Mouse (Mus musculus) hindbrain, embryonic 12.5 days (tissue): ENCODE measurements at regions not wholly inside any gene's neighbourhood (a gene's known extent, or its start where the extent isn't known, plus 50 kb on each side); places are given as distances from the start of the nearest gene placed in this dataset.
"Not testable (repeated sequence)": the region's sequence is repeated elsewhere in the genome, so short reads cannot be mapped to it uniquely, and the experiment has no call there.

Experiments
- ATAC-seq: fragments of 200-750 bp; cut with Nextera tagmentation; 2 replicates; pipeline ENCODE4 v1.8.0; 2017; ENCODE audit warnings: moderate TSS enrichment; ENCODE audit not compliant: low FRiP score
- H3K27ac ChIP-seq: fragments of 300-500 bp; sonication (generic); 2 replicates; pipeline ENCODE4 v1.5.1; 2016; ENCODE audit warnings: mild to moderate bottlenecking
- H3K27me3 ChIP-seq: fragments of 300-500 bp; sonication (generic); 2 replicates; pipeline ENCODE4 v1.6.1; 2016; ENCODE audit warnings: mild to moderate bottlenecking
- H3K36me3 ChIP-seq: fragments of 300-500 bp; sonication (generic); 2 replicates; pipeline ENCODE4 v1.6.1; 2016; ENCODE audit warnings: mild to moderate bottlenecking
- H3K4me1 ChIP-seq: fragments of 300-500 bp; sonication (generic); 2 replicates; pipeline ENCODE4 v1.6.1; 2016
- H3K4me2 ChIP-seq: fragments of 300-500 bp; sonication (generic); replicated peaks from 2 replicates; pipeline ENCODE4 v1.6.1; 2016; ENCODE audit warnings: mild to moderate bottlenecking
- H3K4me3 ChIP-seq: fragments of 300-500 bp; sonication (generic); 2 replicates; pipeline ENCODE4 v1.5.1; 2016; ENCODE audit warnings: mild to moderate bottlenecking
- H3K9ac ChIP-seq: fragments of 300-500 bp; sonication (generic); 2 replicates; pipeline ENCODE4 v1.6.1; 2016; ENCODE audit warnings: mild to moderate bottlenecking, moderate library complexity
- H3K9me3 ChIP-seq: fragments of 300-500 bp; sonication (generic); replicated peaks from 2 replicates; pipeline ENCODE4 v1.6.1; 2016; ENCODE audit warnings: mild to moderate bottlenecking
- WGBS: fragments of 180-500 bp; shearing (Covaris S2); methylation state at CpG from one replicate; pipeline ENCODE4 v1.1.7; 2016; 5-methylcytosine and 5-hydroxymethylcytosine counted together

DNA sequence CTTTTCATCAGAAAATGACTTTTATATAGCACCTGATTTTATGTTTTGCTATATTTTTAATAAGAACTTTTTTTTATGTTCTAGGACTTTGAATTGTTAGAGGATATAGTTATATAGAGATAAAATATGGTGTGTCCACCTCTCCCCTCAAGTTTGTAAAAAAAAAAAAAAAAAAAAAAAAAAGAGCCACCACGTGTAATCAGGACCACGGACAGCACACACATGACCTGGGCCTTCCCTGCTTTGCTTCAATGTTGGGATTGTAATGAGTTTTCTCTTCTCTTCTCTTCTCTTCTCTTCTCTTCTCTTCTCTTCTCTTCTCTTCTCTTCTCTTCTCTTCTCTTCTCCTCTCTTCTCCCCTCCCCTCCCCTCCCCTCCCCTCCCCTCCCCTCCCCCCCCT, 78.5 kb downstream of the 1700010I14Rik start:
- not testable (repeated sequence) for H3K27ac ChIP-seq, H3K36me3 ChIP-seq, H3K27me3 ChIP-seq, H3K9me3 ChIP-seq, H3K4me1 ChIP-seq, ATAC-seq, H3K9ac ChIP-seq, H3K4me3 ChIP-seq, H3K4me2 ChIP-seq
- 16% methylated on average over 2 of the region's 2 CpGs for WGBS

DNA sequence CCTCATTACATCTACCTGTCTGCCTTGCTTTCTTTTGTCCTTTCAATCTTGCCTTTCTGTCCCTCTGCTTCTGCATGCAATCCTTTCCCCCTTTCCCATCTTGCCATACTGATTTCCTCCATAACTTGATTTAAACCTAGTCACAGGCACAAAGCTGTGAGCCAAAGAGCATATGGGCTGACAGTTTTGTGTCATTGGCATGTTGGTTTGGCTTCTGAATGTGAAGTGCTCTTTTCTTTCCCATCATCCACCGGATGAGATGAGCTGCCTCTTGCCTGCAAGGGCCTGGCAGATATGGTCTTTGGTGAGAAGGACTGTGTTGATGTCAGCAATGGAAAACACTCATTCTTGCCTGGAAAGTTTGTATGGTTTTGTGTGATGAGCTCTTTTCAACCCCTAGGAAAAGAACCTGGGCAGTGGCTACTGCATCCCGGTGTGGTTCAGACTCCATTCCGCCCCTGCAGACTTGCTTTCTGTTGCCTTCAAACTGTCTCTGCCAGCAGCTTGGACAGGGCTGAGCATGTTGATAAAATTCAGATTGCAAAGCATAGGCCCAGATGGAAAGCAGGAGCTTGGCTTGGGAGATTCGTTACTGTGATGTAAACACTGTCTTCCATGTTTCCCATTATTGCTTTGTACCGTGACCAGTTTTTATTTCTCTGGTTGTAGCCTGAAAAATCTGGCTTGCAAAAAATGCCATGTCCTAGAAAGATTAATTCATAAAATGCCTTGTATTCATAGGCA, 80.9 kb downstream of the 1700010I14Rik start:
- Histone ChIP-seq H3K4me2 (no peak overlapping the region), H3K4me1 (no peaks in the 10 kb centered on the region), H3K27me3 (no peaks in the 10 kb centered on the region), H3K9me3 (no peaks in the 10 kb centered on the region), H3K27ac (no peak overlapping the region), H3K36me3 (no peaks in the 10 kb centered on the region), H3K4me3 (no peak overlapping the region), H3K9ac (no peak overlapping the region)
- ATAC-seq, result no peak
- 94% methylated on average over 5 of the region's 5 CpGs for WGBS

DNA sequence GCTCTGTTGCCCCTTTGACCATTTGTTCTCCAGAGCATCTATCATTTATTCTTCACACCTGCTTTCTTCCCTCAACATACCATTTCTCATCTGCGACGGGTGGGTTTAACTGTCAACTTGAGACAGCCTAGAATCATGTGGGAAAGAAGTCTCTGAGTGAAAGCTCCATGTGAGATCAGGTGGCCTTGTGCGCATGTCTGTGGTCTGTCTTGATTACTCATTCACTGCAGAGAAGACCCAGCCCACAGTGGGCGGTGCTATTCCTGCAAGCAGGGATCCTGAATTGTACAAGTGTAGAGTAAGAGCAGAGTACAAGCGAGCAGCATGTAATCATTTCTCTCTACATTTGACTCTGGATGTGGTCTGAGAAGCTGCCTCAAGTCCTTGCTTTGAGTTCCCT, 95.5 kb downstream of the 1700010I14Rik start:
- no peaks in the 10 kb centered on the region for H3K36me3 ChIP-seq
- no peak overlapping the region for H3K27ac ChIP-seq
- H3K27me3 ChIP-seq, result no peaks in the 10 kb centered on the region
- H3K4me1 ChIP-seq, result no peaks in the 10 kb centered on the region
- WGBS, result 93% methylated on average over 5 of the region's 5 CpGs
- ATAC-seq, result no peak
- no peak overlapping the region for H3K4me3 ChIP-seq
- no peak overlapping the region for H3K9ac ChIP-seq
- no peak overlapping the region for H3K4me2 ChIP-seq
- H3K9me3 ChIP-seq, result no peaks in the 10 kb centered on the region

DNA sequence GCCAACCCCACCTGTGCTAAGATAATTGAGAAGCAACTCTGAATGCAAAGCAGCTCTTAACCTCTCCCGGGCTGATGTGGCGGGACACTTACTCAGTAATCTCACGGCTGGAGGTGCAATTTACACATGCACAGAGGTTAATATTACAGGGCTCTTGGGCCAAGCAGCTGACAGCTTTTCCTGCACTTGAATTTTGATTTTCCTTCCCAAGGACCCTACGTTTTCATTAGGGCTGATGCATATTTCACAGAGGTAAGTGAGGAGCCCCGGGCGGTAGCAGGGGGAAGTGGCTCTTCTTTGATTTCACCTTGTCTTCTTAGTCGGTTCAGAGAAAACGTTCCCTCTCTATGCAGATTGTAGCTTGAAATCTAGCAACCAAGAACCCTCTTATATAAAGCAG, 139.7 kb downstream of the 1700010I14Rik start:
- Histone ChIP-seq H3K4me3 (no peak overlapping the region), H3K9ac (no peak overlapping the region), H3K9me3 (no peaks in the 10 kb centered on the region), H3K27ac (no peak overlapping the region), H3K36me3 (no peaks in the 10 kb centered on the region), H3K27me3 (no peaks in the 10 kb centered on the region), H3K4me2 (no peak overlapping the region), H3K4me1 (no peaks in the 10 kb centered on the region)
- 54% methylated on average over 8 of the region's 8 CpGs for WGBS
- no peak for ATAC-seq

DNA sequence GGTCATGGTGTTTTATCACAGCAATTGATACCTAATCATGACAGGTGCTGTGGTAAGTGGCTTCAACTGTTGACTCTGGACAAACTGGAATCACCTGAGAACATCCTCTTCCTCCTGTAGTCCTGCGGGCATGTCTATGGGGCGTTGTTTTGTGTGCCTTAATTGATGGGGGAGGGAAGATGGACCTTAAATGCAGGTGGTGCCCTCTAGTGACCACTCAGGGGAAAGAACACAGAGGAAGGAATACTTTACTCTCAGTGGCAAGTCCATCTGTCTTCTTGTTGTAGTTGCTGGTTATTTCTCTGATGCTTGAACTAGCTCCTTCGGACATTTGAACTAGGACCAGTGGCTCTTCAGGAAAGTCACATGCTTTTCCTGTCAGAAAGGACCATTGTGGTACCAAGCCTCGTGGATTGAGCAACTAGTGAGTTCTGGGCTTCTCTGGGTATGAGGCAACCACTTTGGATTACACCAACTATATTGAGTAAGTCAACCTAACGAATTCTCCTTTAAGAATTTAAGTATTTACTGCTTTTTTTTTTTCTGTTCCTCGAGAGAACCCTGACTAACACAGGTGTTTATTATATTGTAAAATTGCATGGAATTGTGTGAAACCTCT, 157.6 kb downstream of the 1700010I14Rik start:
- 68% methylated on average over 6 of the region's 6 CpGs for WGBS
- no peak overlapping the region for H3K9ac ChIP-seq
- ATAC-seq, result no peak
- H3K9me3 ChIP-seq, result no peaks in the 10 kb centered on the region
- H3K4me3 ChIP-seq, result no peak overlapping the region
- H3K4me1 ChIP-seq, result no peaks in the 10 kb centered on the region
- H3K27ac ChIP-seq, result no peak overlapping the region
- H3K4me2 ChIP-seq, result no peak overlapping the region
- H3K36me3 ChIP-seq, result no peaks in the 10 kb centered on the region
- no peaks in the 10 kb centered on the region for H3K27me3 ChIP-seq

DNA sequence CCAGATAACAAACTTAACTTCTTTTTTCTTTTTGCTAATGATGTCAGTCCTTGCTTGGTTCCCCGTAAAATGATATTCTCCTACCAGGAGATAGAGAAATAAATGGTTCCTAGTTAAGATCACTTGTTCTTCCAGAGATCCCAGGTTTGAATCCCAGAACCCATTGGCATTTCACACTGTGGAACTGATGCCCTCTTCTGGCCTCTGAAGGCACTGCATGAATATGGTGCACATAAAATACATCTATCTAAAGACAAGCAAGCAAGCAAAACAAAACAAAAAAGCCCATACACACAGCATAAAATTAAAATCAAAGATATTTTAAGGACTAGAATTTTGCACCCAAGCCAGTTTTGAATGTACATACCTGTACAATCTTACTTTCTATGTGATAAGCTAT, 162.5 kb downstream of the 1700010I14Rik start:
- Histone ChIP-seq H3K4me2 (no peak overlapping the region), H3K27me3 (no peaks in the 10 kb centered on the region), H3K4me1 (no peaks in the 10 kb centered on the region), H3K9ac (no peak overlapping the region), H3K9me3 (no peaks in the 10 kb centered on the region), H3K36me3 (no peaks in the 10 kb centered on the region), H3K27ac (no peak overlapping the region), H3K4me3 (no peak overlapping the region)
- no peak for ATAC-seq
- whole genome bisulfite sequencing, result 90% methylated on average over 1 of the region's 1 CpGs

DNA sequence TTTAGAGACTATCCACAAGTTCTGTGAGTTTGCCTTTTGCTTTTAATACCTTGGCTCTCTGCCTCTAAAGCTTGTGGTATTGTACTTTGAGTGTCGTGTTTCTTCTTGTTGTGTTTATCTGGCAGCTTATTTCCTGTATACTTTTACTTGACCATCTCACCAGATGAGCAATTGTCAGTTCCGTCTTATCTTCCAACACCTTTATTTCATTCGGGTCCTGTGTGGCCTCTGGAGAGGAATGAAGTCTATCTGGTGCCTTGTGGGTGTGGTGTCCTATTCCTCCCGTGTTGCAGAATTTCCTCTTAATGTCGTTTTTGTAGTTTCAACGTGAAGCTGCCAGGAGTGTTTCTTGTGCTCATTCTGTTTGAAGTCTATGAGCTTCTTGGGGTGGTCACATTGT, 174.0 kb downstream of the 1700010I14Rik start:
- 89% methylated on average over 6 of the region's 6 CpGs for WGBS
- ATAC-seq, result no peak
- H3K9ac ChIP-seq, result no peak overlapping the region
- no peak overlapping the region for H3K4me2 ChIP-seq
- H3K36me3 ChIP-seq, result no peaks in the 10 kb centered on the region
- H3K27ac ChIP-seq, result no peak overlapping the region
- H3K27me3 ChIP-seq, result no peaks in the 10 kb centered on the region
- H3K9me3 ChIP-seq, result no peaks in the 10 kb centered on the region
- H3K4me1 ChIP-seq, result 0 out of 2 replicates have a peak, but pooled peaks cover 6% of the 10 kb centered on the region
- H3K4me3 ChIP-seq, result no peak overlapping the region

DNA sequence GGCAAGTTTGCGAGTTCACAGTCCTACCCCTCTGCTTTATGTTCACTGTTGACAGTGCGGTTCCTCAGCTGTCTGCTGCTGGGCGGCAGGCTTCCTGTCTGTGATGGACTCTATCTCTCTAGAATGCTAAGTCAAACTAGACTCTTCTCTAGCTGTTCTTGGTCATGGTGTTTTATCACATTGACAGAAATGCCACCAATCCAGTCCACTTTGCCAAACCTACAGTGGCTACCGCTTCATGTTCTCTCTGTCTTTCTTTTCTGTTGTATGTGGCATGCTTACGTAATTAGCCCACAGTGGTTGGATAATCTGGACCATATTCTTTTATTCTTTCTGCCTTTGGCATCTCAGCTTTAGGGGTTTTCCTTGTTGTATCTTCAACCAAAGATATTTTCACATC, 174.5 kb downstream of the 1700010I14Rik start:
- no peak for ATAC-seq
- H3K27me3 ChIP-seq, result no peaks in the 10 kb centered on the region
- H3K9ac ChIP-seq, result no peak overlapping the region
- H3K27ac ChIP-seq, result no peak overlapping the region
- H3K4me2 ChIP-seq, result no peak overlapping the region
- H3K9me3 ChIP-seq, result no peaks in the 10 kb centered on the region
- no peak overlapping the region for H3K4me3 ChIP-seq
- H3K4me1 ChIP-seq, result 0 out of 2 replicates have a peak, but pooled peaks cover 6% of the 10 kb centered on the region
- WGBS, result 95% methylated on average over 5 of the region's 5 CpGs
- no peaks in the 10 kb centered on the region for H3K36me3 ChIP-seq

DNA sequence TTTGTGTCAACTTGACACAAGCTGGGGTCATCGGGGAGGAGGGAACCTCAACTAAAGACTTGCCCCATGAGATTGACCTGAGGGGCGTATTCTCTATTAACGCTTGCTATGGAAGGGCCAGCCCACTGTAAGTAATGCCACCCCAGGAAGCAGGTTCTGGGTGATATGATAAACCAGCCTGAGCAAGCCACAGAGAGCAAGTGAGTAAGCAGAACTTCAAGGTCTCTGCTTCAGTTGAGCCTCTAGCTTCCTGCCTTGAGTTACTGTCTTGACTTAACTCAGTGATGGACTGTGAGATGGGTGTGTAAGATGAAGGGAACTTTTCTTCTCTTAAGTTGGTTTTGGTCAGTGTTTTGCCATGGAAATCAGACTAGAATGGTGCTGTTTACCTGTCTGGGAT, 175.2 kb downstream of the 1700010I14Rik start:
- no peak overlapping the region for H3K27ac ChIP-seq
- H3K9ac ChIP-seq, result no peak overlapping the region
- H3K4me3 ChIP-seq, result no peak overlapping the region
- no peaks in the 10 kb centered on the region for H3K27me3 ChIP-seq
- no peaks in the 10 kb centered on the region for H3K36me3 ChIP-seq
- no peak overlapping the region for H3K4me2 ChIP-seq
- H3K4me1 ChIP-seq, result peaks cover 6% of the 10 kb centered on the region; the same call in 1 of the 2 replicates
- 92% methylated on average over 3 of the region's 3 CpGs for WGBS
- H3K9me3 ChIP-seq, result no peaks in the 10 kb centered on the region
- ATAC-seq, result no peak

DNA sequence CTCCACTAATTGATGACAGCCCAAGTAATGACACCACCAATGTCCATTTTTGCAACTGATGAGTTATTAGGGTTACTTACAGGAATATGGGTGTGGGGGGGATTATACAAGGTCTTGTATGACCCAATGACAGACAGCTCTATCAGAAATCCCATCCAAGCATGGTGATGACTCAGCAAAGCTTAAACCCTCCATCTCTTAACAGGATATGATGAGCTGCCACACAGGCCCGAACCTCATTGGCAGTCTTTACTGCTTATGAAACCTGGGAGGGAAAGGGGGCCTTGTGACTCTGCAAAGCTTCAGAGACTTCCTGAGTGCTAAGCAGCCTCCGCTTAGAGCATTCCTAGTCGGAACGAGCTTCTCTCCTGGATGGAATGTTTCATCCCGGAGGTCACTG, 176.4 kb downstream of the 1700010I14Rik start:
- Histone ChIP-seq H3K4me2 (no peak overlapping the region), H3K27ac (no peak overlapping the region), H3K36me3 (no peaks in the 10 kb centered on the region), H3K4me3 (no peak overlapping the region), H3K4me1 (peaks cover 6% of the 10 kb centered on the region; the same call in 1 of the 2 replicates), H3K9ac (no peak overlapping the region), H3K27me3 (no peaks in the 10 kb centered on the region), H3K9me3 (no peaks in the 10 kb centered on the region)
- WGBS, result 88% methylated on average over 5 of the region's 5 CpGs
- ATAC-seq, result no peak

DNA sequence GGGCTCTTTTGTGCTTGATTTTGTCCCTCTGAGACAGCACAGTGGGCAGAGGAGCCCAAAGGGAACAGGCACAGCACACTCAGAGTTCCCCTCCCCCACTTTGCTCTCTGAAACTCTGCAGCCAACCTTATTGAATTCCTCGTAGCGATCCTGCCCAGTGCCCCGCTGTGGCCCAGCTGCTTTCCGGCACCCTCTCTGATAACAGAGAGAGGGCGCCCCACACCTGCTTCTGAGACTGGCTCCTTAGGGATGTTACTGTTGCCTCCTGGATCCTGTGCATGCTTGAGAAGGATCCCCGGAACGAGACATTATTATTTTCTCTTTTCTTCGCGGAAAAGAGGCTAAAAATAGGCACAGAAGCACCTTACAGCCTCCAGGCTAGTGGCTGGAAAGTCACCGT, 179.0 kb downstream of the 1700010I14Rik start:
- under 1% methylated on average over 10 of the region's 10 CpGs for WGBS
- peak overlapping the region; percentile 42 for H3K4me3 ChIP-seq
- H3K27ac ChIP-seq, result peak overlapping the region; percentile 87
- ATAC-seq, result peak; percentile 82
- no peaks in the 10 kb centered on the region for H3K27me3 ChIP-seq
- peak overlapping the region; percentile 90 for H3K4me2 ChIP-seq
- no peaks in the 10 kb centered on the region for H3K36me3 ChIP-seq
- peak overlapping the region; percentile 65 for H3K9ac ChIP-seq
- no peaks in the 10 kb centered on the region for H3K9me3 ChIP-seq
- H3K4me1 ChIP-seq, result peaks cover 8% of the 10 kb centered on the region; the same call in 1 of the 2 replicates

DNA sequence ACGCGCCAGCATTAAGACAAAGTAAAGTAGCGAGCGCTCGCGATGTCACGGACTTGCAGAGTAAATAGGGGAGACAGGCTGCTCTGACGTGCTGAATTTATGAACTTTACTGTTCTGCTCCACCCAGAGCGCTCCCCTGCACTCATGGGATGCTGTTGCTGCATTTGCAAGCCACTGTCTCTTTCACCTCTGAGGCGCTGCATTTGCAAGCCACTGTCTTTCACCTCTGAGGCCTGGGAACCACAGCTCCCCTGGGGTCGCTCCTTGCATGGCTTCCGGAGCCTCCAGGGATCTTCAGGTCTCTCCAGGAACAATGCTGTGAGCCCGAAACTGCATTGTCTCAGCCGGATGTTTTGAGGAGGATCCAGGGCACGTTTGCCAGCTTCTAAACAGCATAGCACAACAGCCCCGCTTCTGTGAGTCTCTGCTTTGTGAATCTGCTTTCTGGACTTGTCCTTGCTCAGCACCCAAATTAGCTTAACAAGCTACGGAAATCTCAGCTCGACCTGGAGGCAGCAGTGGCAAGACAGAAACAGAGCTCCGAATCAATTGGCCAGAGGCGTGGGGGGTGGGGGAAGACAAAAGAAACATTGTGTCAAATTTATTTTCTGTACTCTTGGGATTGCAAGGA, 179.6 kb downstream of the 1700010I14Rik start:
- H3K4me3 ChIP-seq, result peak overlapping the region; percentile 42
- H3K4me1 ChIP-seq, result peaks cover 8% of the 10 kb centered on the region; the same call in 1 of the 2 replicates
- H3K9ac ChIP-seq, result peak overlapping the region; percentile 65
- peak overlapping the region; percentile 87 for H3K27ac ChIP-seq
- no peaks in the 10 kb centered on the region for H3K27me3 ChIP-seq
- WGBS, result under 1% methylated on average over 20 of the region's 20 CpGs
- no peaks in the 10 kb centered on the region for H3K36me3 ChIP-seq
- ATAC-seq, result peak; percentile 64
- no peaks in the 10 kb centered on the region for H3K9me3 ChIP-seq
- H3K4me2 ChIP-seq, result peak overlapping the region; percentile 90
